ENCODE assay signal across 1 mouse cellular context in genomic region chr8:71633981-71634667, GRCm38 (mm10).
A peak's percentile ranks its signal among the peaks of the same experiment; 100 is the strongest.
TF ChIP-seq lines count a peak whose summit lies in the region.

No protein-coding gene starts in this region.

TF ChIP-seq in MEL, 35 proteins besides CTCF, POLR2A, EP300 and RAD21:
- TF ChIP-seq GATA1 (IDR thresholded peaks at IDR 0.05; ENCODE audit: low read depth, low read length) (no peak), JUND (IDR thresholded peaks at IDR 0.05; ENCODE audit: low read depth, low read length) (no peak), E2F4 (IDR thresholded peaks at IDR 0.05; ENCODE audit: borderline replicate concordance, low read depth, low read length) (no peak), ETS1 (IDR thresholded peaks at IDR 0.05; ENCODE audit: low read depth, low read length) (no peak), ZNF384 (IDR thresholded peaks at IDR 0.05; ENCODE audit: low read depth, low read length) (no peak), UBTF (IDR thresholded peaks at IDR 0.05; ENCODE audit: borderline replicate concordance, insufficient read depth, low read depth, low read length) (no peak), POLR2AphosphoS5 (IDR thresholded peaks at IDR 0.05; ENCODE audit: borderline replicate concordance, low read depth, low read length) (no peak), CHD2 (IDR thresholded peaks at IDR 0.05; ENCODE audit: low read length) (no peak), POLR2AphosphoS2 (IDR thresholded peaks at IDR 0.05; ENCODE audit: low read length) (no peak), SMC3 (IDR thresholded peaks at IDR 0.05; ENCODE audit: low read depth, low read length) (0 out of 2 replicates have a peak, but pooled peaks have one; percentile 1), MYC (IDR thresholded peaks at IDR 0.05; ENCODE audit: low read depth, low read length) (peak; percentile 63; the same call in 1 of the 2 replicates), USF1 (IDR thresholded peaks at IDR 0.05; ENCODE audit: low read depth, low read length) (no peak), TBP (IDR thresholded peaks at IDR 0.05; ENCODE audit: low read depth, low read length) (no peak), NELFE (IDR thresholded peaks at IDR 0.05; ENCODE audit: low read depth, low read length) (no peak), TCF12 (IDR thresholded peaks at IDR 0.05; ENCODE audit: low read depth, low read length) (0 out of 2 replicates have a peak, but pooled peaks have one; percentile 4), NRF1 (IDR thresholded peaks at IDR 0.05; ENCODE audit: insufficient read depth, low read depth, low read length, poor library complexity, severe bottlenecking) (peak; percentile 43; the same call in 1 of the 2 replicates), MXI1 (IDR thresholded peaks at IDR 0.05; ENCODE audit: low read depth, low read length) (peak; percentile 72), GABPA (IDR thresholded peaks at IDR 0.05; ENCODE audit: low read depth, low read length) (no peak), BHLHE40 (IDR thresholded peaks at IDR 0.05; ENCODE audit: borderline replicate concordance, low read depth, low read length) (no peak), TAL1 (IDR thresholded peaks at IDR 0.05; ENCODE audit: low read length) (no peak), ELF1 (IDR thresholded peaks at IDR 0.05; ENCODE audit: low read depth, low read length) (no peak), RCOR1 (IDR thresholded peaks at IDR 0.05; ENCODE audit: low read depth, low read length) (no peak), ZKSCAN1 (IDR thresholded peaks at IDR 0.05; ENCODE audit: low read depth, low read length) (no peak), ZMIZ1 (IDR thresholded peaks at IDR 0.05; ENCODE audit: low read depth, low read length) (no peak), SIN3A (IDR thresholded peaks at IDR 0.05; ENCODE audit: low read length) (peak; percentile 75), HCFC1 (IDR thresholded peaks at IDR 0.05; ENCODE audit: low read depth, low read length) (peak; percentile 32; the same call in 1 of the 2 replicates)
